Mouse (Mus musculus) heart, embryonic 14.5 days (tissue): Measurements from ENCODE around the gene Atg101. TPM values are rescaled to one million over a fixed set of nuclear protein-coding genes. Genes with fewer than 3 reads are reported as not detected.

Experiments
- ATAC-seq: fragments of 200-750 bp; cut with Nextera tagmentation; 2 replicates; pipeline ENCODE4 v1.8.0; 2017; ENCODE audit warnings: low read depth, moderate TSS enrichment; ENCODE audit not compliant: insufficient number of reproducible peaks, insufficient read depth, low FRiP score
- H3K27ac ChIP-seq, 2 experiments: fragments of 200-500 bp in 1 of 2; fragments of 300-500 bp in 1 of 2; sonication (generic) in 1 of 2; replicated peaks in 1 of 2; 2 replicates each; pipeline ENCODE4 v1.5.1; 2012 to 2014; ENCODE audit warnings: low read depth in 2 of 2, low read length in 2 of 2, control low read depth in 1 of 2, mild to moderate bottlenecking in 1 of 2, mixed read lengths in 1 of 2; ENCODE audit not compliant: control insufficient read depth in 1 of 2, insufficient read depth in 1 of 2
- H3K27me3 ChIP-seq: fragments of 300-500 bp; sonication (generic); 2 replicates; pipeline ENCODE4 v1.6.1; 2014; ENCODE audit warnings: mild to moderate bottlenecking, low read length, control low read depth; ENCODE audit not compliant: control insufficient read depth, insufficient read depth
- H3K36me3 ChIP-seq: fragments of 300-500 bp; sonication (generic); 2 replicates; pipeline ENCODE4 v1.6.1; 2014; ENCODE audit warnings: mild to moderate bottlenecking, control low read depth, low read length, mixed read lengths; ENCODE audit not compliant: control insufficient read depth, insufficient read depth
- H3K4me1 ChIP-seq, 2 experiments: fragments of 200-500 bp in 1 of 2; fragments of 300-500 bp in 1 of 2; sonication (generic) in 1 of 2; 2 replicates each; pipeline ENCODE4 v1.6.1; 2012 to 2014; ENCODE audit warnings: low read length in 2 of 2, control low read depth in 1 of 2, mixed read lengths in 1 of 2; ENCODE audit not compliant: control insufficient read depth in 2 of 2, insufficient read depth in 2 of 2
- H3K4me2 ChIP-seq: fragments of 300-500 bp; sonication (generic); 2 replicates; pipeline ENCODE4 v1.6.1; 2014; ENCODE audit warnings: mild to moderate bottlenecking, low read length
- H3K4me3 ChIP-seq, 2 experiments: fragments of 200-500 bp in 1 of 2; fragments of 300-500 bp in 1 of 2; sonication (generic) in 1 of 2; 2 replicates each; pipeline ENCODE4 v1.5.1; 2012 to 2014; ENCODE audit warnings: low read length in 2 of 2, mild to moderate bottlenecking in 2 of 2, control low read depth in 1 of 2, low read depth in 1 of 2, moderate library complexity in 1 of 2; ENCODE audit not compliant: control insufficient read depth in 1 of 2, insufficient read depth in 1 of 2
- H3K9ac ChIP-seq: fragments of 300-500 bp; sonication (generic); 2 replicates; pipeline ENCODE4 v1.6.1; 2014; ENCODE audit warnings: mild to moderate bottlenecking, low read length
- H3K9me3 ChIP-seq: fragments of 300-500 bp; sonication (generic); 2 replicates; pipeline ENCODE4 v1.6.1; 2016; ENCODE audit warnings: low read length, control low read depth; ENCODE audit not compliant: control insufficient read depth
- WGBS: fragments of 180-500 bp; shearing (Covaris S2); extraction: QIAGEN DNeasy Blood & Tissue Kit; methylation state at CpG from one replicate; pipeline ENCODE4 v1.1.7; 2014; 5-methylcytosine and 5-hydroxymethylcytosine counted together
- polyA plus RNA-seq: library from polyadenylated mRNA; unstranded; fragments of >200 nt; fragmentation: Nextera tagmentation; extraction: Ambion mirVana; gene quantifications from 2 replicates; pipeline ENCODE4 v1.2.1, GENCODE M21; 2014

Gene Atg101
- polyA plus RNA-seq, 1 experiment from 2014 or later: 50.4 TPM

DNA sequence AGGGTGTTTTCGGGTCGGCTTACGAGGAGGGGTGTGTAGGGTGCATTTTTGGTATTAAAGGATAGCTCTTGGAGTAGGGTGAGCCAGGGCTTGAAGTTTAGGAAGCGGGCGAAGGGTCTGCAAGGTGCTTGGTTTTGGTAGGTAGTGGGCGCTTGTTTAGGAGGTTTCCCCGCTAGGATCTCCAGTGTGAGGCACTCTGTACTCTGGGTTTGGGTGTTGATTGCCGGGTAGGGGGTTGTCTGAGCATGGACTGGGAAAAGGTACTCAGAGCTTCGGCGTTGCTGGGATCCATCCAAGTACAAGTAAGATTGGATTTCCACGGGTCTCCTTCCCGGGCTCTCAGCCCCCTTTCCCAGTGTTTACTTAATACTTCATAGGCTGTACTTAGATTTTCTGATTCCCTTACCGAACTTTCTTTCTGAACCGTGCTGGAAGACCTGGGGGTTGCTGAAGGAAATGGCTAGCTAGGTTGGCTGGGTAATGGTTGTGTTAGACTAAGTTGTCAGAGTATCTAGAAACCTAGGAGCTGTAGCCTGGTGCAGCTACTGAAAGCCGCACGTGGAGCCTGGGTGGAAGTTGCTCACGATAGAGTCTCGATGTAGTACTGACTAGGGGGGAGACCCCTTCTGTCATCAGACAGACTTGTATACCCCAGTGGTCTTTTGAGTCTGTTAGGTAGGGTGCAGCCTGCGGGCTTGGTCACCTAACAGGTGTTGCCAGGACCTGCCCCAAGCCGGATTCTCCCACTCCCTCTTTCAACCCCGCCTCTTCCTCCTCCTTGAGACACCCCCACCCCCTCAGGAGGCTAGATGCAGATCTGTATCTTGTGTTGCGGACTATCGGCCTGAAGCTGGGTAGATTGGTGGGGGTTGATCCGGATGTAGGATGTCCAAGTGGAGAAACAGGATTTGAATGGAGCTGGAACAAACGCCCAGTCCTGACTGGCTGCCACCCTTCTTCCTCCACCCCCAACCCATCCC lies 16.7 kb upstream of the Atg101 start:
- Histone ChIP-seq H3K9me3 (no peaks in the 10 kb centered on the region), H3K27me3 (no peaks in the 10 kb centered on the region), H3K4me3 (peak overlapping the region; percentile 61 to 62), H3K4me1 (peaks cover 25 to 31% of the 10 kb centered on the region in 2 experiments), H3K27ac (peak overlapping the region; percentile 62 to 85), H3K36me3 (peaks cover 34% of the 10 kb centered on the region), H3K4me2 (peak overlapping the region; percentile 89), H3K9ac (peak overlapping the region; percentile 85)
- 4% methylated on average over 25 of the region's 25 CpGs for WGBS
- no peak for ATAC-seq

DNA sequence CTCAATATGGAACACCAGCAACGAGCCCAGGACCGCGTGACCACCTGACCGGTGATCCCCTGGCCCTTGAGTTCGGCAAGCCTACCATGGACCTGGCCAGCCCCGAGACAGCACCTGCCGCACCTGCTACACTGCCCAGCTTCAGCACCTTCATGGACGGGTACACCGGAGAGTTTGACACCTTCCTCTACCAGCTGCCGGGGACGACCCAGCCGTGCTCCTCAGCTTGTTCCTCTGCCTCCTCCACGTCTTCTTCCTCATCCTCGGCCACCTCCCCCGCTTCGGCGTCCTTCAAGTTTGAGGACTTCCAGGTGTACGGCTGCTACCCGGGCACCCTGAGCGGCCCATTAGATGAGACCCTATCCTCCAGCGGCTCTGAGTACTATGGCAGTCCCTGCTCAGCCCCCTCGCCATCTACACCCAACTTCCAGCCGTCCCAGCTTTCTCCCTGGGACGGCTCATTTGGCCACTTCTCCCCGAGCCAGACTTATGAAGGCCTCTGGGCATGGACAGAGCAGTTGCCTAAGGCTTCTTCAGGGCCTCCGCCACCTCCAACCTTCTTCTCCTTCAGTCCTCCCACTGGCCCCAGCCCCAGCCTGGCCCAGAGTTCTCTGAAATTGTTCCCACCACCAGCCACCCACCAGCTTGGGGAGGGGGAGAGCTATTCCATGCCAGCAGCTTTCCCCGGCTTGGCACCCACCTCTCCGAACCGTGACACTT lies 13.8 kb upstream of the Atg101 start:
- H3K27ac ChIP-seq: no peak overlapping the region
- no peak overlapping the region for H3K4me3 ChIP-seq
- no peak for ATAC-seq
- H3K9ac ChIP-seq: no peak overlapping the region
- no peaks in the 10 kb centered on the region for H3K9me3 ChIP-seq
- H3K27me3 ChIP-seq: no peaks in the 10 kb centered on the region
- 89% methylated on average over 29 of the region's 29 CpGs for WGBS
- H3K36me3 ChIP-seq: peaks cover 51% of the 10 kb centered on the region
- no peak overlapping the region for H3K4me2 ChIP-seq
- H3K4me1 ChIP-seq: peaks cover 20 to 25% of the 10 kb centered on the region in 2 experiments

DNA sequence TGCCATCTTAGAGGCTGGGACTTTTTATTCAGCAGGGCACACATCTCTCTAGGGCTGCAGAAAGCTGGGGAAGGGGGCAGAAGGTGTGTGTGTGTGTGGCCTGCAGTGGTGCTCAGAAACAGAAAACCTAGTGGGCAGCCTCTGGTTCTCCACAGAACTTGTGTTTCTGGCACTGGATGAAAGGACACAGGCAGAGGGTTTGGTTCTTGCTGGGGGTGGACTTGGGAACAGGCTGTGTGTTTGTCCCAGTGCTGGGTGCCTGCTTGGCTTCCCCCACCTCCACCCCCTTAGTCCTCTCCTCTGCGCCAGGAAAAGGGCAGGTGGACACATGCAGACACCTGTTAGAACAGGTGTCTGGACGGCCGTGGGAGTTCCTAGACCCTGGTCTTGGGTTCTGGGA lies 13.0 kb upstream of the Atg101 start:
- no peak for ATAC-seq
- peaks cover 11 to 18% of the 10 kb centered on the region in 2 experiments for H3K4me1 ChIP-seq
- peaks cover 52% of the 10 kb centered on the region for H3K36me3 ChIP-seq
- WGBS: 70% methylated on average over 3 of the region's 3 CpGs
- H3K9me3 ChIP-seq: no peaks in the 10 kb centered on the region
- no peaks in the 10 kb centered on the region for H3K27me3 ChIP-seq
- no peak overlapping the region for H3K9ac ChIP-seq
- H3K4me3 ChIP-seq: no peak overlapping the region
- H3K4me2 ChIP-seq: no peak overlapping the region
- H3K27ac ChIP-seq: no peak overlapping the region

DNA sequence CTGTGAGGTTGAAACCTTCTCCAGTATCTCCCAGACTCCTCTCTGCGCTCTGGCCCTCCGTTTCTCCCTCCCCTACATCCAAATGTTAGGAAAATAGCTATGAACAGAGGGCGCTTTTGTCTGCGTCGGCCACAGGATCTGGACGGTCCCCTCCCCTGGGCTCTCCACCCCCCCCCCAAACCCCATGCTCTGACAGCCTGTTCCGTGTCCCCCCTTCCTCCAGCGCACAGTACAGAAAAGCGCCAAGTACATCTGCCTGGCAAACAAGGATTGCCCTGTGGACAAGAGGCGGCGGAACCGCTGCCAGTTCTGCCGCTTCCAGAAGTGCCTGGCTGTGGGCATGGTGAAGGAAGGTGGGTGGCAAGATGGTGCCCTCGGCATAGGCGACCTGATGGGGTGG lies 12.6 kb upstream of the Atg101 start:
- peaks cover 9 to 15% of the 10 kb centered on the region in 2 experiments; a peak in 3 of 4 replicates for H3K4me1 ChIP-seq
- no peak for ATAC-seq
- no peak overlapping the region for H3K27ac ChIP-seq
- peaks cover 52% of the 10 kb centered on the region for H3K36me3 ChIP-seq
- 93% methylated on average over 15 of the region's 15 CpGs for whole genome bisulfite sequencing
- H3K4me2 ChIP-seq: no peak overlapping the region
- H3K9me3 ChIP-seq: no peaks in the 10 kb centered on the region
- H3K9ac ChIP-seq: no peak overlapping the region
- H3K27me3 ChIP-seq: no peaks in the 10 kb centered on the region
- no peak overlapping the region for H3K4me3 ChIP-seq

DNA sequence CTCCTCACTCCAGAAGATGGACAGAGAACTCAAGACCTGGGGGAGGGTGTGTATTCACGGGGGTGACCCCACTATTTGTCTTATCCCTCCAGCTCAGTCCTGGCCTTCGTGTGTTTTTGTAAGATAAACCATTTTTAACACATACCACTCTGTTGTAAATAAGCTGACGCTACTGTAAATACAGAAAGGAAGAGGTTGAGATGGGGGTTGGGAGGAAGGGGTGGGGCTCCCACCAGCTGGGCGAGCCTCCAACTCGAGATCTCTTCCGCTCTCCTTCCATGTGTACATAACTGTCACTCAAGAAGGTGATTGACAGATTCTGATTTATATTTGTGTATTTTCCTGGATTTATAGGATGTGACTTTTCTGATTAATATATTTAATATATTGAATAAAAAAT lies 9.7 kb upstream of the Atg101 start:
- Histone ChIP-seq H3K4me3 (no peak overlapping the region), H3K27ac (no peak overlapping the region), H3K9me3 (no peaks in the 10 kb centered on the region), H3K9ac (no peak overlapping the region), H3K4me1 (peaks cover 5 to 6% of the 10 kb centered on the region in 2 experiments; a peak in 3 of 4 replicates), H3K27me3 (no peaks in the 10 kb centered on the region), H3K4me2 (no peak overlapping the region), H3K36me3 (peaks cover 52% of the 10 kb centered on the region)
- WGBS: 59% methylated on average over 6 of the region's 6 CpGs
- no peak for ATAC-seq

DNA sequence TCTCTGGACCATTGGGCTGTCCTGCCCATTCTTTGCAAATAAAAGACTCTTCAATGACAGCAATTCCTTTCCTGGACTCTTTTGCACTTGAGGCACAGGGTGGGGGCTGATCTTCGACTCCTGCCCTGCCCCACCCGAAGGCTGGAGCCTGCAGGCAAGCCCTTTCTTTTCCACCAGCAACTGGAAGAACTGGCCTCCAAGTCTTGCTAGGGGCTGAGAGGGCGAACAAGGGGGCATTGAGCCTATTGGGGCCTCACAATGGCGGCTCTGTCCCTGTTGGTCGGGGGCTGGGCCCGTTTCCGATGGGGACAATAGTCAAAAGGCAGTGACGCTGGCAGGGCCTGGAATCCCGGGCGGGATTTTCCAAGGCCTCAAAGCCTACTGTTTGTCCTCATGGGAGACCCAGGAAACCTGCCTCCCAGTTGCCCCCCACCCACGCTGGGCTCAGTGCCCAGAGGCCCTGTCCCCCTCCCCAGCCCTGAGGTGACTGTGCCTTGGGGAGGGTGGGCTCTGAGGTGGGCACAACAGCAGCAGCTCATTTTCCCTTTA lies 6.6 kb upstream of the Atg101 start:
- no peak overlapping the region for H3K27ac ChIP-seq

DNA sequence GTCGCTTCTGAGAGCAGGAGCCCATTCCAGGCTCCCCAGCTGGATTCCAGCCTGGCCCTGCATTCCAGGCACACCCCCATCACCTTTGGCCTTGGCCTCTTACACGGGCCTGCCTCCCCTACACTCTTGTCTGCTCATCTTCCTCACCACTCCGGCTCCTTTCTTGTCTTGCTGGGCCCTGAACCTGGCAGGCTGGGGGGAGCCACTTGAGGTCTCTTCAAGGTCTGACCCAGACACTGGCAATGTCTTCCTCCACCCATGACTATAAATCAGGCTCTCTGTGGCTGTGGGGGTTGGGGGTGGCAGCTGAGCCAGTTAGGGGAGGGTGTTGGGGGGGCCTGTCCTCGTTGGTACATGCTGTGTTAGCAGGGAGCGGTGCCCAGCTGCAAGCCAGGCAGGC lies 5.5 kb upstream of the Atg101 start:
- H3K9me3 ChIP-seq: no peaks in the 10 kb centered on the region
- peaks cover 15% of the 10 kb centered on the region for H3K36me3 ChIP-seq
- H3K27ac ChIP-seq: no peak overlapping the region
- no peaks in the 10 kb centered on the region for H3K27me3 ChIP-seq
- ATAC-seq: no peak
- 51% methylated on average over 5 of the region's 5 CpGs for WGBS
- H3K4me1 ChIP-seq: peaks cover 3 to 5% of the 10 kb centered on the region in 2 experiments; a peak in 2 of 4 replicates
- H3K4me3 ChIP-seq: no peak overlapping the region
- H3K9ac ChIP-seq: no peak overlapping the region
- H3K4me2 ChIP-seq: no peak overlapping the region

More for the DNA sequence above, 6.6 kb upstream of the Atg101 start:
- Histone ChIP-seq H3K4me2 (no peak overlapping the region), H3K4me1 (peaks cover 3 to 5% of the 10 kb centered on the region in 2 experiments; a peak in 2 of 4 replicates), H3K9ac (no peak overlapping the region), H3K36me3 (peaks cover 26% of the 10 kb centered on the region), H3K9me3 (no peaks in the 10 kb centered on the region), H3K27me3 (no peaks in the 10 kb centered on the region), H3K4me3 (no peak overlapping the region)
- ATAC-seq: no peak
- 75% methylated on average over 11 of the region's 11 CpGs for WGBS
